Mouse (Mus musculus) G1E (cell line): Measurements from ENCODE around the gene Gm42906. TPM values are rescaled to one million over a fixed set of nuclear protein-coding genes. Genes with fewer than 3 reads are reported as not detected.

Experiments
- ATAC-seq: 2 replicates; pipeline ENCODE4 v1.8.0; 2016; ENCODE audit warnings: mild to moderate bottlenecking; ENCODE audit not compliant: insufficient number of reproducible peaks, poor library complexity, low FRiP score, severe bottlenecking; ENCODE audit errors: extremely low read depth
- DNase-seq: peaks from one replicate; pipeline ENCODE4 v3.0.0; 2012; ENCODE audit warnings: low spot score
- H3K27me3 ChIP-seq: 2 replicates; pipeline ENCODE4 v1.6.1; 2012; ENCODE audit warnings: mild to moderate bottlenecking, low read length, inconsistent platforms; ENCODE audit not compliant: insufficient read depth
- H3K36me3 ChIP-seq: replicated peaks from 2 replicates; pipeline ENCODE3; 2012; ENCODE audit warnings: mild to moderate bottlenecking, inconsistent platforms
- H3K4me1 ChIP-seq: 2 replicates; pipeline ENCODE4 v1.6.1; 2012; ENCODE audit warnings: low read depth, low read length, inconsistent platforms, mixed read lengths; ENCODE audit not compliant: insufficient read depth
- H3K4me3 ChIP-seq: 2 replicates; pipeline ENCODE4 v1.5.1; 2012; ENCODE audit warnings: low read depth, mild to moderate bottlenecking, inconsistent platforms, low read length, moderate library complexity, mixed read lengths
- H3K9me3 ChIP-seq: replicated peaks from 2 replicates; pipeline ENCODE4 v1.6.1; 2012; ENCODE audit warnings: inconsistent platforms
- CTCF ChIP-seq: IDR thresholded peaks from 2 replicates; pipeline ENCODE4 v1.5.1; 2012; ENCODE audit warnings: low read depth, low read length, inconsistent platforms, mixed read lengths
- GATA1 ChIP-seq: IDR thresholded peaks from 2 replicates; pipeline ENCODE4 v1.6.1; 2012; ENCODE audit warnings: borderline replicate concordance, low read length, inconsistent platforms, mixed read lengths
- GATA2 ChIP-seq: IDR thresholded peaks from 2 replicates; pipeline ENCODE4 v1.6.1; 2012; ENCODE audit warnings: low read depth, low read length, inconsistent platforms, borderline replicate concordance
- POLR2AphosphoS5 ChIP-seq: IDR thresholded peaks from 2 replicates; pipeline ENCODE4 v1.6.1; 2012; ENCODE audit warnings: low read depth, low read length, inconsistent platforms; ENCODE audit not compliant: insufficient replicate concordance
- TAL1 ChIP-seq: conservative IDR thresholded peaks from 2 replicates; pipeline ENCODE4 v1.6.1; 2012; ENCODE audit warnings: low read depth, low read length, inconsistent platforms, mixed read lengths
- polyA plus RNA-seq: library from polyadenylated mRNA; stranded (reverse); fragments of >175 nt; gene quantifications from 2 replicates; pipeline ENCODE4 v1.2.3, GENCODE M21; 2012
- total RNA-seq, 2 experiments: library from RNA; stranded (forward) in 1 of 2; stranded (reverse) in 1 of 2; fragments of 200-1000 nt in 1 of 2; fragments of >200 nt in 1 of 2; fragmentation: Nextera tagmentation in 1 of 2; gene quantifications; 2 replicates each; pipeline ENCODE4 v1.2.3; 2014 to 2017

The Gm42906 gene
- total and polyA plus RNA-seq, 3 experiments, result not detected

GRCm38 (mm10) chr5:151379896-151380295 is 48.1 kb downstream of the Gm42906 start:
- TF ChIP-seq TAL1, result no peak
- TF ChIP-seq GATA2, result no peak
- TF ChIP-seq GATA1, result no peak
- TF ChIP-seq CTCF, result no peak
- no peak for TF ChIP-seq POLR2AphosphoS5
- Histone ChIP-seq H3K27me3 (no peaks in the 10 kb centered on the region), H3K4me3 (no peak overlapping the region), H3K36me3 (peaks cover 13% of the 10 kb centered on the region), H3K9me3 (no peaks in the 10 kb centered on the region), H3K4me1 (no peaks in the 10 kb centered on the region)
- ATAC-seq (no peak), DNase-seq (no peak)

DNA sequence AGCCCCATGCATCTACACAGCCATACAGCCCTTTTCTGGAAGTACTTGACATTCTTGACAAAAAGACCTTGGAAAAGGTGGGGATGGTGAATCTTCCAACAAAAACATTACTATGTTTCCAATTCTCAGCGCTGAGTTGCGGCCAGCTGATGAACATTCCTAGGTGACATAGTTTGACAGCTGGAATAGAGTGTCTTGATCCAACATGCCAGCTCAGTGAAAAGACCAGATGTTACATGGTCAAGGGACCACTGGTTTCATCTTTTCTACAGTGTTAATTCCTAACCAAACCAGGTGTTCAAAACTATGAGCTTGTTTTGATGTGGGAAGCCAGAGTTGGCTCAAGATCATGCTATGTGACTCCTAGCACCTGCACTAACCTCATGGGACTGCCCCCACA is 48.8 kb downstream of the Gm42906 start:
- TF ChIP-seq POLR2AphosphoS5 (no peak), GATA1 (no peak), TAL1 (no peak), GATA2 (no peak), CTCF (no peak)
- peaks cover 13% of the 10 kb centered on the region for H3K36me3 ChIP-seq
- H3K27me3 ChIP-seq, result no peaks in the 10 kb centered on the region
- no peak overlapping the region for H3K4me3 ChIP-seq
- ATAC-seq (no peak), DNase-seq (no peak)
- no peaks in the 10 kb centered on the region for H3K4me1 ChIP-seq
- H3K9me3 ChIP-seq, result no peaks in the 10 kb centered on the region

- Histone ChIP-seq H3K27me3 (no peaks in the 10 kb centered on the region), H3K4me3 (no peak overlapping the region), H3K4me1 (no peaks in the 10 kb centered on the region), H3K9me3 (no peaks in the 10 kb centered on the region), H3K36me3 (peaks cover 8% of the 10 kb centered on the region)
- no peak for DNase-seq
- ATAC-seq, result no peak
- TF ChIP-seq GATA1 (no peak), GATA2 (no peak), CTCF (no peak), TAL1 (no peak), POLR2AphosphoS5 (no peak)
Measured at GRCm38 (mm10) chr5:151376931-151377330, 51.0 kb downstream of the Gm42906 start.

GRCm38 (mm10) chr5:151374825-151375224 is 53.1 kb downstream of the Gm42906 start:
- DNase-seq (no peak), ATAC-seq (no peak)
- H3K4me3 ChIP-seq, result no peak overlapping the region
- H3K4me1 ChIP-seq, result no peaks in the 10 kb centered on the region; the same call in 1 of the 2 replicates
- H3K9me3 ChIP-seq, result no peaks in the 10 kb centered on the region
- peaks cover 4% of the 10 kb centered on the region for H3K36me3 ChIP-seq
- TF ChIP-seq GATA1, result no peak
- TF ChIP-seq POLR2AphosphoS5, result no peak
- no peak for TF ChIP-seq GATA2
- no peak for TF ChIP-seq TAL1
- TF ChIP-seq CTCF, result no peak
- no peaks in the 10 kb centered on the region for H3K27me3 ChIP-seq

GRCm38 (mm10) chr5:151371130-151371529 is 56.8 kb downstream of the Gm42906 start:
- H3K9me3 ChIP-seq, result no peaks in the 10 kb centered on the region
- no peak for DNase-seq
- H3K36me3 ChIP-seq, result peaks cover 4% of the 10 kb centered on the region
- TF ChIP-seq GATA2, result no peak
- TF ChIP-seq GATA1, result no peak
- no peak for TF ChIP-seq TAL1
- TF ChIP-seq POLR2AphosphoS5, result no peak
- TF ChIP-seq CTCF, result no peak
- peaks cover 11% of the 10 kb centered on the region for H3K4me1 ChIP-seq
- no peak for ATAC-seq
- no peak overlapping the region for H3K4me3 ChIP-seq
- H3K27me3 ChIP-seq, result no peaks in the 10 kb centered on the region

DNA sequence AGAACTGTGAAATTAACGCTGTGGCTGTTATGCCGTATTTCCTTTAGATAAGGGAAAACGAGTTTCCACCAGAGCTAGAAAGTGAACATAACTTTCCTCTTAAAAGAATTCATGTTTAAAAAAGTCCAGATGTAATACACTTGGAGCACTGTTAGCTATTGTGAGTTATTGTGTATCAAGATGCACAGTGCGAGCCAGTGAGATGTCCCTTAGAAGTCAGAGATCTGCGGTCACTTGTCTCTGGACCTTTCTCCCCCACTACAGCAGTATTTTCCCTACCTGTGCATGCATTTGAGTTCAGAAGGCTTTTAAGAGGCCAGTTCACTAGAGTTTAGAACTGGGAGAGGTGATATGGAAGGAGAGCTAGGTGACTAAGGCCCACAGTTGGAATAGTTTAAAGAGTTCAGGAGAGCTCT is 58.6 kb downstream of the Gm42906 start:
- Histone ChIP-seq H3K36me3 (no peaks in the 10 kb centered on the region), H3K9me3 (no peaks in the 10 kb centered on the region), H3K27me3 (no peaks in the 10 kb centered on the region), H3K4me1 (peaks cover 12% of the 10 kb centered on the region), H3K4me3 (peak overlapping the region; percentile 73)
- peak; percentile 7 for DNase-seq
- no peak for ATAC-seq
- TF ChIP-seq GATA1 (no peak), CTCF (no peak), POLR2AphosphoS5 (no peak), TAL1 (no peak), GATA2 (no peak)
